Mouse (Mus musculus) neural tube, embryonic 14.5 days (tissue): ENCODE measurements around the gene Gabrb2. TPM values are rescaled to one million over a fixed set of nuclear protein-coding genes. Genes with fewer than 3 reads are reported as not detected.

Experiments used
- ATAC-seq: fragments of 200-750 bp; cut with Nextera tagmentation; 2 replicates; pipeline ENCODE4 v1.8.0; 2017; ENCODE audit warnings: low read depth, mild to moderate bottlenecking, moderate TSS enrichment, moderate library complexity
- H3K27ac ChIP-seq: fragments of 300-500 bp; sonication (generic); 2 replicates; pipeline ENCODE4 v1.5.1; 2014; ENCODE audit warnings: low read depth, mild to moderate bottlenecking, control low read depth, low read length, moderate library complexity, mixed read lengths
- H3K27me3 ChIP-seq: fragments of 300-500 bp; sonication (generic); 2 replicates; pipeline ENCODE4 v1.6.1; 2014; ENCODE audit warnings: low read length; ENCODE audit not compliant: control insufficient read depth, insufficient read depth
- H3K36me3 ChIP-seq: fragments of 300-500 bp; sonication (generic); 2 replicates; pipeline ENCODE4 v1.6.1; 2014; ENCODE audit warnings: low read length, mixed read lengths; ENCODE audit not compliant: control insufficient read depth, insufficient read depth
- H3K4me1 ChIP-seq: fragments of 300-500 bp; sonication (generic); 2 replicates; pipeline ENCODE4 v1.6.1; 2014; ENCODE audit warnings: low read length; ENCODE audit not compliant: control insufficient read depth, insufficient read depth
- H3K4me2 ChIP-seq: fragments of 300-500 bp; sonication (generic); 2 replicates; pipeline ENCODE4 v1.6.1; 2014; ENCODE audit warnings: mild to moderate bottlenecking, low read depth, low read length, control low read depth
- H3K4me3 ChIP-seq: fragments of 300-500 bp; sonication (generic); 2 replicates; pipeline ENCODE4 v1.5.1; 2014; ENCODE audit warnings: low read depth, low read length, control low read depth, mixed read lengths
- H3K9ac ChIP-seq: fragments of 300-500 bp; sonication (generic); replicated peaks from 2 replicates; pipeline ENCODE4 v1.6.1; 2014; ENCODE audit warnings: low read depth, mild to moderate bottlenecking, control low read depth, low read length, mixed read lengths
- H3K9me3 ChIP-seq: fragments of 300-500 bp; sonication (generic); 2 replicates; pipeline ENCODE4 v1.6.1; 2016; ENCODE audit warnings: low read length; ENCODE audit not compliant: control insufficient read depth
- WGBS: fragments of 180-500 bp; shearing (Covaris S2); extraction: QIAGEN DNeasy Blood & Tissue Kit; methylation state at CpG from one replicate; pipeline ENCODE4 v1.1.7; 2014; 5-methylcytosine and 5-hydroxymethylcytosine counted together
- polyA plus RNA-seq: library from polyadenylated mRNA; unstranded; fragments of >200 nt; fragmentation: Nextera tagmentation; extraction: Ambion mirVana; gene quantifications from 2 replicates; pipeline ENCODE4 v1.2.1, GENCODE M21; 2014

Gabrb2 gene
- polyA plus RNA-seq, 1 experiment from 2014 or later = 19.2 TPM

DNA sequence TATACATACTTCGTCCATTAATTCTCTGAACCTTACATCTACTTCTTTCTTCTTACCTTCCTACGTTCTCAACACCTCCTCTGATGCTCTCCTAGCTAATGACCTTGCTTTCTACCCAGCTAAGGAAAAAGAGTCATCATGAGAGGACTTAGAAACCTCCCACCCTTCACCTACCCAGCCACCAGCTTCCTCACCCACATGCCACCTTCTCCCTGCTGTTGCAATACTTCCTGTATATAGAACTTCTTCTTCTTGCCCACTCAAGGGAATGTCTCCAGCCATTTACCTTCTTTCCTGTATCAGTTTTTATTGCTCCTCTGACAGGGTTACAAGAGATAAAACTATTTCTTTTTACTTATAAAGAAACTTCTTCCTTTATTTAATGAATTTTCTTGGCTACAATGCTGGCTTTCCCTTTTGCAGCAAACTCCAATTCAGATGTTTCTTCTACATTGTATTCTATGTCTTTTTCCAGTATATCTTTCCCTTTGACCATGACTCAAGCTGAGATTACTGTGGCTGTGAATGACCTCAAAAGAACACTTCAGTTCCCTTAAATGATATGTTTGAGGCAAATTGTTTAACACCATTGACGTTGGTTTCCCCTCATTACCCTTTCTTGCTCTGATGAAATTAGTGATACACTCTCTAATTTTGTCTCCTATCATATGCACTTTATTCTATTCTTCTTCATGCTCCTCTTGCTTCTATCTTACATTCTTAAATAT, 155.8 kb downstream of the Gabrb2 start:
- 85% methylated on average over 3 of the region's 3 CpGs for WGBS
- no peak overlapping the region for H3K27ac ChIP-seq
- no peaks in the 10 kb centered on the region for H3K4me1 ChIP-seq
- no peaks in the 10 kb centered on the region for H3K27me3 ChIP-seq
- no peaks in the 10 kb centered on the region for H3K9me3 ChIP-seq
- no peak overlapping the region for H3K4me3 ChIP-seq
- no peak overlapping the region for H3K4me2 ChIP-seq
- H3K9ac ChIP-seq = no peak overlapping the region
- no peak for ATAC-seq
- no peaks in the 10 kb centered on the region for H3K36me3 ChIP-seq

DNA sequence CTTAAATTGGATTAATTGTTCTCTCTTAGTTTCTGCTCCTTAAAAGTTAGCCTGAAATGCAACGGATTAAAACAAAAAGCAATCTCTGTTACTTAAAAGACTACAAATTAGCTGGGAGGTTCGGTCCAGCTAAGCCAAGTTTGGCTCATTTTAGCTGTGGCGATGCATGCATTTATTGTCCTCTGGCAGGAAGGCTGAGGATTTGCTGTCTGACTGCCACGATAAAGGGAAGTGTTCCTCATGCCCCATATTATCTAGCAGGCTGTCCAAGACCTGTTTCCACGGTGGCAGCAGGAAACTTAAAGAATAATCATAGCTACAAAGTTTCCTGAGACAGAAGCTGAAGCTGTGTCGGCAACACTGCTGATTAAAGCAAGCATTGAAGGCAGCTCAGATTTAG, 160.2 kb downstream of the Gabrb2 start:
- Histone ChIP-seq H3K4me3 (no peak overlapping the region), H3K36me3 (no peaks in the 10 kb centered on the region)

DNA sequence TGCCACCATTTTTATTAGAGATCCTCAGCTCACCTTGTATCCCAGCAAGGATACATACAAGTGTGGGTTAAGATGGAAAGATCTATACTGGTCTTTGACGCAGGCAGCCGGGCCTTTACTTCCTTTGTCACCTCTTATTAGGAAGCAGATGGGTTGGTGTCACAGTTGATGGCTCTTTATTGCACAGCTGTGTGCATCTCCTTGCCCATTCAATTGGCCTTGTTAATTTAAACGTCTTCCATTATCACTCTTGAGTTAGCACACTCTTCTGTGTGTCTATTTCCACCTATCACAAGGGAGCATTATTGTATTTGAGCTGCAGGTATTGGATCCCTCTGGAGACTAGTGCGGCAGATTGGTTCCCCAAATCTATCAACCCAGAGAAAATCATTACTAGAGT, 161.6 kb downstream of the Gabrb2 start:
- Histone ChIP-seq H3K9me3 (no peaks in the 10 kb centered on the region), H3K27ac (no peak overlapping the region), H3K4me1 (no peaks in the 10 kb centered on the region), H3K9ac (no peak overlapping the region), H3K4me3 (no peak overlapping the region), H3K27me3 (no peaks in the 10 kb centered on the region), H3K36me3 (no peaks in the 10 kb centered on the region), H3K4me2 (no peak overlapping the region)
- 48% methylated on average over 4 of the region's 4 CpGs for WGBS
- peak; percentile 66; the same call in 1 of the 2 replicates for ATAC-seq

More for the DNA sequence above, 160.2 kb downstream of the Gabrb2 start:
- H3K9me3 ChIP-seq = no peaks in the 10 kb centered on the region
- no peak for ATAC-seq
- WGBS = 58% methylated on average over 6 of the region's 6 CpGs
- no peak overlapping the region for H3K9ac ChIP-seq
- no peaks in the 10 kb centered on the region for H3K27me3 ChIP-seq
- H3K27ac ChIP-seq = no peak overlapping the region
- H3K4me1 ChIP-seq = no peaks in the 10 kb centered on the region
- no peak overlapping the region for H3K4me2 ChIP-seq

GRCm38 (mm10) chr11:42581753-42582152, 162.2 kb downstream of the Gabrb2 start:
- Histone ChIP-seq H3K36me3 (no peaks in the 10 kb centered on the region), H3K9ac (no peak overlapping the region), H3K4me2 (no peak overlapping the region), H3K9me3 (no peaks in the 10 kb centered on the region), H3K27ac (no peak overlapping the region), H3K4me3 (no peak overlapping the region), H3K4me1 (no peaks in the 10 kb centered on the region), H3K27me3 (no peaks in the 10 kb centered on the region)
- ATAC-seq = no peak

DNA sequence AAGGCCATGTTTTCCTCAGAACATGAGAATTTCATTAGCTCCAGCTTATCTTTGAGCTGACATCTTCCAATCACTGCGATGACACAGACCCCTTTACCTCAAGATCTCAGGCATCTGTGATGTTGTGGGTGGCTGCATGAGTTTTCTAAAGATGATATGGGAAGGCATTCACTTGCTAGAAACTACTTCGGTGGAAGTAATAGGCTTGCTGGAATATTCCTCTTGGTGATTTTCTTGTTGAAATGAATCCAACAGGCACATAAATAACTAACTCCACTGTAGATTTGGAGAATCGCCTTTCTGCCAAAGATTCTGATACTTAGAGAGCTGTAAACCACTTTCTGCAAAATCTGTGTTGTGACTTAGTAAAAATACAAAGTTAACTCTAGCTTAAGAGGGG, 172.9 kb downstream of the Gabrb2 start:
- H3K9me3 ChIP-seq = no peaks in the 10 kb centered on the region
- H3K27me3 ChIP-seq = no peaks in the 10 kb centered on the region
- H3K4me3 ChIP-seq = no peak overlapping the region
- no peak overlapping the region for H3K4me2 ChIP-seq
- no peak overlapping the region for H3K27ac ChIP-seq
- H3K36me3 ChIP-seq = no peaks in the 10 kb centered on the region
- no peak for ATAC-seq
- H3K9ac ChIP-seq = no peak overlapping the region
- H3K4me1 ChIP-seq = no peaks in the 10 kb centered on the region
- WGBS = 89% methylated on average over 3 of the region's 3 CpGs

GRCm38 (mm10) chr11:42606225-42606624, 186.7 kb downstream of the Gabrb2 start:
- no peaks in the 10 kb centered on the region for H3K9me3 ChIP-seq
- no peak for ATAC-seq
- no peak overlapping the region for H3K27ac ChIP-seq
- H3K4me3 ChIP-seq = no peak overlapping the region
- H3K4me1 ChIP-seq = no peaks in the 10 kb centered on the region
- WGBS = 74% methylated on average over 1 of the region's 1 CpGs
- H3K4me2 ChIP-seq = no peak overlapping the region
- H3K9ac ChIP-seq = no peak overlapping the region
- no peaks in the 10 kb centered on the region for H3K36me3 ChIP-seq
- no peaks in the 10 kb centered on the region for H3K27me3 ChIP-seq

DNA sequence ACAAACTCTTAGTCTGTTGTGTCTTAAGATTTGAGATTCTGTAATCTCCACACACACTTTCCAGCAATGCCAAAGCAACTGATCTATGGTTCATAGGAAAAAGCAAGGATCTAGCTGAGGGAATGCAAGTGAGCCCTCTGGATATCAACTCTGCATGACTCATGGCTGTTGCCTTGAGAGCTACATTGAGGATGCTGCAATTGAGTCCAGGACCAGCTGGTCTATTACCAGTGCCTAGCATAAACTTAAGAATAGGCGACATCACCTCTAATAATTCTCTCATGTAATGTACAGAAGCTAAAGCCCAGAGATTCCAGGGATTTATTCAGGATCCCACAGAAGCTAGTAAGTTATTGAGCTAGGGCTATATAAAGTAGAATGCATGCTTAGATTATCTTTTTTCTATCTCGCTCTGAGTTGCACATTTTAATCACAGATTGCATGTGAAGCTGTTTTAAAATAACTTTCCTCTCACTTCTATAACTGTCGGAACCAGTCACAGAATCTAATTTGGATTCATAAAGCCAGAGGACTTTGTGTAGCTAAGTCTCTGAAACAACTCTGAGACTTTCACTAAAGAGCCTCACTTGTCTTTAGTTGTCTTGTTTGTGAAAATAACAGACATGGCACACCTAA, 189.7 kb downstream of the Gabrb2 start:
- Histone ChIP-seq H3K4me1 (no peaks in the 10 kb centered on the region), H3K9me3 (no peaks in the 10 kb centered on the region), H3K4me2 (no peak overlapping the region), H3K4me3 (no peak overlapping the region), H3K27me3 (no peaks in the 10 kb centered on the region), H3K36me3 (no peaks in the 10 kb centered on the region), H3K9ac (no peak overlapping the region), H3K27ac (no peak overlapping the region)
- ATAC-seq = no peak
- 93% methylated on average over 3 of the region's 3 CpGs for WGBS

GRCm38 (mm10) chr11:42618195-42618594, 198.6 kb downstream of the Gabrb2 start:
- Histone ChIP-seq H3K9me3 (no peaks in the 10 kb centered on the region), H3K4me2 (no peak overlapping the region), H3K36me3 (no peaks in the 10 kb centered on the region), H3K27me3 (no peaks in the 10 kb centered on the region), H3K4me3 (no peak overlapping the region), H3K9ac (no peak overlapping the region), H3K27ac (no peak overlapping the region), H3K4me1 (no peaks in the 10 kb centered on the region)
- WGBS = 58% methylated on average over 2 of the region's 2 CpGs
- no peak for ATAC-seq

DNA sequence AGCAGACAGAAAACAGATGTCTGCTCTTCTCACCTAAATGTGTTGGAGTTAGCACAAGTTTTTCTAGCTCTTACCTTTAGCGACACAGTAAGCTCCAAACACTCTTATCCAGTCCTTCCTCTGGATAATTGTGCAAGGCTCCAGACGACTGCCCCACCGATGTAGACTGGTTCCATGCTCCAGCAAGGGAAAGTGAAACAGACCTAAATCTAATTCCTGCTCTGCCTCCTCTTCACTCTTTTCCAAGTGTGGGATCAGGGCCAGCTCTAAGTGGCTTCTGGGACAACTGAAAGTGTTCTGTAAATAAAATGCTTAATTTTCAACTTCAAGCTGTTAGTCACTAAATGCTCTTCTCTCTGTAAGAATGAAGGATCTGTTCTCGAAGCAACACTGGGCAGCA, 201.6 kb downstream of the Gabrb2 start:
- no peak overlapping the region for H3K4me3 ChIP-seq
- H3K9ac ChIP-seq = no peak overlapping the region
- ATAC-seq = no peak
- H3K4me1 ChIP-seq = no peaks in the 10 kb centered on the region
- H3K27ac ChIP-seq = no peak overlapping the region
- H3K4me2 ChIP-seq = no peak overlapping the region
- WGBS = 93% methylated on average over 4 of the region's 4 CpGs
- no peaks in the 10 kb centered on the region for H3K9me3 ChIP-seq
- no peaks in the 10 kb centered on the region for H3K27me3 ChIP-seq
- no peaks in the 10 kb centered on the region for H3K36me3 ChIP-seq
